Mouse (Mus musculus): ENCODE results near the gene Cpeb3.

DNA sequence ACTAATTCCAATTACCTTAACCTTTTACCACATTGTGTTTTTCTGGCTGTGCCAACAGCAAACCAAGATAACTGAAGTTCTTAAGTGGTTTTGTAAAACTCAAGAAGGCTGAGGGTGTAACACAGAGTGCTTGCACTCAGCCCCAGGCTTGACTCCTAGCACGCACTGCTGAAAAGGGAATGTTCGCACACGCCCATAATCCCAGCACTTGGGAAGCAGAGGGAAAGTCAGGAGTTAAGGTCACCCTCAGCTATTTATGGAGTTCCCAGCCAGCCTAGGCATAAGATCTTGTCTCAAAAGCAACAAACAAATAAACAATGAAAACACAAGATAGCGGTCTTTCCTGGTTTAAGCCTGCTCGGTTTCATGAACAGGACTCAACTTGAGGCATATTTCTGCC is 63.0 kb downstream of the Cpeb3 start:
- no peak for TF ChIP-seq ZC3H11A (IDR thresholded peaks at IDR 0.05; ENCODE audit: borderline replicate concordance, low read depth, low read length)
- no peak for TF ChIP-seq ZNF384 (IDR thresholded peaks at IDR 0.05; ENCODE audit: low read depth, low read length)
- no peak for TF ChIP-seq CHD2 (IDR thresholded peaks at IDR 0.05; ENCODE audit: low read depth, low read length)
- TF ChIP-seq MAFK (IDR thresholded peaks at IDR 0.05; ENCODE audit: insufficient read depth, low read depth, low read length), result no peak

All from ES-E14 (cell line).